ENCODE assay signal across 18 mouse cellular contexts in genomic region chr12:83947260-83947811, GRCm38 (mm10). TPM values are rescaled to one million over a fixed set of nuclear protein-coding genes. Genes with fewer than 3 reads are reported as not detected.
DNase-seq lines count a peak whose midpoint lies in the region; ATAC-seq and TF ChIP-seq lines count a peak whose summit lies in the region.
"Had no signal": no experiment of that assay in that cellular context is flagged by ENCODE, and none has a peak within 500 bp of the region (broad histone marks: within the 10 kb centered on the region; RNA-seq: fewer than 3 reads in every experiment).

No protein-coding gene starts in this region.

- no peak overlapping the region for H3K4me3 ChIP-seq in kidney, adult 2 months (ENCODE audit: insufficient read depth, low read depth, low read length)
- H3K4me3 ChIP-seq in heart, embryonic 12.5 days, result no peak overlapping the region
- H3K4me3 ChIP-seq in lung, embryonic 15.5 days, result no peak overlapping the region
- H3K4me3 ChIP-seq in forebrain, embryonic 16.5 days (replicated peaks; ENCODE audit: low read length), result no peak overlapping the region
- no peak overlapping the region for H3K4me3 ChIP-seq in hindbrain, embryonic 14.5 days (replicated peaks; ENCODE audit: low read length)
- H3K4me3 ChIP-seq: embryonic facial prominence, embryonic 12.5 days; forebrain, embryonic 10.5 days; limb, embryonic 13.5 days; midbrain, embryonic 12.5 days; neural tube, embryonic 12.5 days had no signal

- peaks cover 9% of the 10 kb centered on the region; the same call in 1 of the 2 replicates for H3K4me1 ChIP-seq in kidney, adult 2 months (ENCODE audit: control insufficient read depth, insufficient read depth, low read length)
- peaks cover 18% of the 10 kb centered on the region for H3K4me1 ChIP-seq in heart, embryonic 12.5 days (replicated peaks)
- peaks cover 16% of the 10 kb centered on the region for H3K4me1 ChIP-seq in lung, embryonic 15.5 days
- peaks cover 14% of the 10 kb centered on the region for H3K4me1 ChIP-seq in forebrain, embryonic 16.5 days (replicated peaks; ENCODE audit: control insufficient read depth, insufficient read depth, low read length)
- peaks cover 12% of the 10 kb centered on the region for H3K4me1 ChIP-seq in hindbrain, embryonic 14.5 days (replicated peaks; ENCODE audit: control insufficient read depth, insufficient read depth, low read length)

- H3K9ac ChIP-seq in heart, embryonic 12.5 days, result no peak overlapping the region
- no peak overlapping the region for H3K9ac ChIP-seq in lung, embryonic 15.5 days
- H3K9ac ChIP-seq in forebrain, embryonic 16.5 days (replicated peaks; ENCODE audit: low read depth, low read length), result no peak overlapping the region
- no peak overlapping the region for H3K9ac ChIP-seq in hindbrain, embryonic 14.5 days
- H3K9ac ChIP-seq: embryonic facial prominence, embryonic 12.5 days; limb, embryonic 13.5 days; midbrain, embryonic 12.5 days; neural tube, embryonic 12.5 days had no signal

- no peaks in the 10 kb centered on the region for H3K9me3 ChIP-seq in heart, embryonic 12.5 days (replicated peaks)
- no peaks in the 10 kb centered on the region for H3K9me3 ChIP-seq in lung, embryonic 15.5 days
- no peaks in the 10 kb centered on the region for H3K9me3 ChIP-seq in forebrain, embryonic 16.5 days (ENCODE audit: control insufficient read depth, low read length)
- no peaks in the 10 kb centered on the region for H3K9me3 ChIP-seq in hindbrain, embryonic 14.5 days (ENCODE audit: control insufficient read depth, low read length)
- H3K9me3 ChIP-seq: embryonic facial prominence, embryonic 12.5 days; limb, embryonic 13.5 days; midbrain, embryonic 12.5 days; neural tube, embryonic 12.5 days had no signal

- no peaks in the 10 kb centered on the region for H3K36me3 ChIP-seq in kidney, adult 2 months (ENCODE audit: control insufficient read depth, insufficient read depth, low read length)
- peaks cover 5% of the 10 kb centered on the region for H3K36me3 ChIP-seq in heart, embryonic 12.5 days
- H3K36me3 ChIP-seq in lung, embryonic 15.5 days, result no peaks in the 10 kb centered on the region
- no peaks in the 10 kb centered on the region for H3K36me3 ChIP-seq in forebrain, embryonic 16.5 days (ENCODE audit: control insufficient read depth, insufficient read depth)
- H3K36me3 ChIP-seq in hindbrain, embryonic 14.5 days (replicated peaks; ENCODE audit: control insufficient read depth, insufficient read depth), result no peaks in the 10 kb centered on the region
- H3K36me3 ChIP-seq: embryonic facial prominence, embryonic 12.5 days; midbrain, embryonic 12.5 days had no signal

- H3K27ac ChIP-seq in kidney, adult 2 months (ENCODE audit: insufficient read depth, low read depth, low read length), result peak overlapping the region; percentile 89; the same call in 1 of the 2 replicates
- peak overlapping the region; percentile 37 for H3K27ac ChIP-seq in heart, embryonic 12.5 days (ENCODE audit: poor library complexity, severe bottlenecking)
- 0 out of 2 replicates have a peak overlapping the region, but pooled peaks have one; percentile 44 for H3K27ac ChIP-seq in lung, embryonic 15.5 days
- H3K27ac ChIP-seq in forebrain, embryonic 16.5 days (ENCODE audit: low read length), result no peak overlapping the region
- H3K27ac ChIP-seq in hindbrain, embryonic 14.5 days, result no peak overlapping the region
- H3K27ac ChIP-seq: embryonic facial prominence, embryonic 12.5 days; forebrain, embryonic 10.5 days; limb, embryonic 13.5 days; midbrain, embryonic 12.5 days; neural tube, embryonic 12.5 days had no signal

- no peak for TF ChIP-seq CTCF in kidney, adult 2 months (conservative IDR thresholded peaks at IDR 0.05; ENCODE audit: insufficient read depth, insufficient read length, low read depth, low read length)

- peak; percentile 72 for DNase-seq in kidney, adult 2 months
- DNase-seq in kidney, adult 18-20 months, result no peak
- peak; percentile 63 for DNase-seq in MN1 (ENCODE audit: low spot score)
- DNase-seq in cerebellum, adult 11-12 months, result no peak
- DNase-seq in hindbrain, embryonic 14.5 days (ENCODE audit: low spot score), result no peak
- DNase-seq: cerebellum, postnatal 14 days; gastrocnemius, postnatal 10 days; thymus, postnatal 4 days had no signal

- no peaks in the 10 kb centered on the region for H3K27me3 ChIP-seq in kidney, adult 2 months (replicated peaks; ENCODE audit: control insufficient read depth, insufficient read depth, low read length)
- H3K27me3 ChIP-seq in heart, embryonic 12.5 days (replicated peaks), result no peaks in the 10 kb centered on the region
- H3K27me3 ChIP-seq in lung, embryonic 15.5 days, result no peaks in the 10 kb centered on the region
- no peaks in the 10 kb centered on the region for H3K27me3 ChIP-seq in forebrain, embryonic 16.5 days (replicated peaks; ENCODE audit: control insufficient read depth, insufficient read depth, low read length)
- H3K27me3 ChIP-seq in hindbrain, embryonic 14.5 days (ENCODE audit: control insufficient read depth, insufficient read depth, low read length), result no peaks in the 10 kb centered on the region
- H3K27me3 ChIP-seq: embryonic facial prominence, embryonic 12.5 days; limb, embryonic 13.5 days; neural tube, embryonic 12.5 days had no signal

- no peak for ATAC-seq in heart, embryonic 12.5 days (ENCODE audit: insufficient number of reproducible peaks, low FRiP score)
- ATAC-seq in lung, embryonic 15.5 days (ENCODE audit: borderline replicate concordance, extremely low read depth, low FRiP score, low TSS enrichment), result no peak
- no peak for ATAC-seq in forebrain, embryonic 16.5 days
- ATAC-seq in hindbrain, embryonic 14.5 days (ENCODE audit: low FRiP score), result no peak
- ATAC-seq: activated CD4-positive, CD25-positive, alpha-beta regulatory T cell, adult 4 months; intestine, embryonic 16.5 days had no signal

- no peak for TF ChIP-seq POLR2A in kidney, adult 2 months (IDR thresholded peaks at IDR 0.05; ENCODE audit: low read depth, low read length)

- WGBS in kidney, adult 2 months, result 74% methylated on average over 8 of the region's 8 CpGs
- 58% methylated on average over 8 of the region's 8 CpGs for WGBS in heart, embryonic 12.5 days
- 66% methylated on average over 8 of the region's 8 CpGs for WGBS in lung, embryonic 15.5 days
- 90% methylated on average over 8 of the region's 8 CpGs for WGBS in forebrain, embryonic 16.5 days
- WGBS in hindbrain, embryonic 14.5 days, result 87% methylated on average over 8 of the region's 8 CpGs

- no peak overlapping the region for H3K4me2 ChIP-seq in heart, embryonic 12.5 days
- no peak overlapping the region for H3K4me2 ChIP-seq in lung, embryonic 15.5 days
- H3K4me2 ChIP-seq in forebrain, embryonic 16.5 days (ENCODE audit: low read length), result no peak overlapping the region
- H3K4me2 ChIP-seq in hindbrain, embryonic 14.5 days (replicated peaks), result no peak overlapping the region
- H3K4me2 ChIP-seq: embryonic facial prominence, embryonic 12.5 days; limb, embryonic 13.5 days; midbrain, embryonic 12.5 days; neural tube, embryonic 12.5 days had no signal

RNA-seq across cellular contexts. Expression of gene Riox1, which starts 3.1 kb away (rescaled TPM):
- 5.7 and 7.4 TPM in 2 replicates for polyA plus RNA-seq in kidney, adult 2 months (2012; rRNA removed)
- polyA plus RNA-seq in heart, embryonic 12.5 days (2016; fragmentation: Nextera tagmentation; extraction: Ambion mirVana), result 14.7 and 16.5 TPM in 2 replicates
- polyA plus RNA-seq in lung, embryonic 15.5 days (2015; fragmentation: Nextera tagmentation; extraction: Ambion mirVana), result 14.2 and 16.2 TPM in 2 replicates
- 9.3 and 9.7 TPM in 2 replicates for polyA plus RNA-seq in forebrain, embryonic 16.5 days (2015; fragmentation: Nextera tagmentation; extraction: Ambion mirVana)
- 12.4 and 15.0 TPM in 2 replicates for polyA plus RNA-seq in hindbrain, embryonic 14.5 days (2014; fragmentation: Nextera tagmentation; extraction: Ambion mirVana)

RNA-seq across cellular contexts. Expression of gene Numb, which starts 25.6 kb away (rescaled TPM):
- 63.7 and 76.5 TPM in 2 replicates for polyA plus RNA-seq in kidney, adult 2 months (2012; rRNA removed)
- polyA plus RNA-seq in heart, embryonic 12.5 days (2016; fragmentation: Nextera tagmentation; extraction: Ambion mirVana), result 40.6 and 43.7 TPM in 2 replicates
- polyA plus RNA-seq in lung, embryonic 15.5 days (2015; fragmentation: Nextera tagmentation; extraction: Ambion mirVana), result 36.8 and 40.9 TPM in 2 replicates
- polyA plus RNA-seq in forebrain, embryonic 16.5 days (2015; fragmentation: Nextera tagmentation; extraction: Ambion mirVana), result 16.3 and 19.2 TPM in 2 replicates
- 16.0 and 17.7 TPM in 2 replicates for polyA plus RNA-seq in hindbrain, embryonic 14.5 days (2014; fragmentation: Nextera tagmentation; extraction: Ambion mirVana)

RNA-seq across cellular contexts. Expression of gene Heatr4, which starts 37.3 kb away (rescaled TPM):
- 0.04 TPM in 1 of 2 replicates, not detected in the other for polyA plus RNA-seq in kidney, adult 2 months (2012; rRNA removed)
- not detected in 2 replicates for polyA plus RNA-seq in heart, embryonic 12.5 days (2016; fragmentation: Nextera tagmentation; extraction: Ambion mirVana)
- polyA plus RNA-seq in lung, embryonic 15.5 days (2015; fragmentation: Nextera tagmentation; extraction: Ambion mirVana), result not detected in 2 replicates
- not detected in 2 replicates for polyA plus RNA-seq in forebrain, embryonic 16.5 days (2015; fragmentation: Nextera tagmentation; extraction: Ambion mirVana)
- not detected in 2 replicates for polyA plus RNA-seq in hindbrain, embryonic 14.5 days (2014; fragmentation: Nextera tagmentation; extraction: Ambion mirVana)
- polyA plus RNA-seq: activated CD4-positive, CD25-positive, alpha-beta regulatory T cell, adult 4 months; embryonic facial prominence, embryonic 12.5 days; forebrain, embryonic 10.5 days; intestine, embryonic 16.5 days; limb, embryonic 13.5 days; midbrain, embryonic 12.5 days; neural tube, embryonic 12.5 days had no signal

RNA-seq across cellular contexts. Expression of gene Acot2, which starts 40.3 kb away (rescaled TPM):
- 32.8 and 32.9 TPM in 2 replicates for polyA plus RNA-seq in kidney, adult 2 months (2012; rRNA removed)
- polyA plus RNA-seq in heart, embryonic 12.5 days (2016; fragmentation: Nextera tagmentation; extraction: Ambion mirVana), result 43.8 and 45.1 TPM in 2 replicates
- polyA plus RNA-seq in lung, embryonic 15.5 days (2015; fragmentation: Nextera tagmentation; extraction: Ambion mirVana), result 36.2 and 41.2 TPM in 2 replicates
- 9.4 and 11.3 TPM in 2 replicates for polyA plus RNA-seq in forebrain, embryonic 16.5 days (2015; fragmentation: Nextera tagmentation; extraction: Ambion mirVana)
- polyA plus RNA-seq in hindbrain, embryonic 14.5 days (2014; fragmentation: Nextera tagmentation; extraction: Ambion mirVana), result 9.8 and 13.8 TPM in 2 replicates

Comparison
In these comparisons a context has a peak if more than half of its experiments do, and no peak if none do; other contexts are left out.
1. DNase-seq: peak in kidney, adult 2 months (single experiment) and MN1 (single experiment); none in kidney, adult 18-20 months (single experiment), cerebellum, adult 11-12 months (single experiment) and hindbrain, embryonic 14.5 days (single experiment).
2. H3K27ac ChIP-seq: peak in kidney, adult 2 months (single experiment), heart, embryonic 12.5 days (single experiment) and lung, embryonic 15.5 days (single experiment); none in forebrain, embryonic 16.5 days (single experiment) and hindbrain, embryonic 14.5 days (single experiment).